Mouse (Mus musculus) thymus, adult 2 months (tissue): Measurements from ENCODE around the gene Adipor2. TPM values are rescaled to one million over a fixed set of nuclear protein-coding genes. Genes with fewer than 3 reads are reported as not detected.
A peak's percentile ranks its signal among the peaks of the same experiment; 100 is the strongest.
"Not testable (repeated sequence)": the region's sequence is repeated elsewhere in the genome, so short reads cannot be mapped to it uniquely, and the experiment has no call there.

Experiments
- DNase-seq: peaks from one replicate; pipeline ENCODE4 v3.0.0; 2021
- H3K27ac ChIP-seq: fragments of 200-500 bp; 2 replicates; pipeline ENCODE4 v1.5.1; 2012; ENCODE audit warnings: low read length, control low read depth; ENCODE audit not compliant: control insufficient read depth, insufficient read depth
- H3K27me3 ChIP-seq: fragments of 200-500 bp; 2 replicates; pipeline ENCODE4 v1.6.1; 2012; ENCODE audit warnings: mild to moderate bottlenecking, low read length, moderate library complexity, mixed read lengths; ENCODE audit not compliant: control insufficient read depth, insufficient read depth
- H3K36me3 ChIP-seq: fragments of 200-500 bp; 2 replicates; pipeline ENCODE4 v1.6.1; 2012; ENCODE audit warnings: mild to moderate bottlenecking, low read length, moderate library complexity; ENCODE audit not compliant: control insufficient read depth, insufficient read depth
- H3K4me1 ChIP-seq: fragments of 200-500 bp; replicated peaks from 2 replicates; pipeline ENCODE4 v1.6.1; 2012; ENCODE audit warnings: low read length; ENCODE audit not compliant: control insufficient read depth, insufficient read depth
- H3K4me3 ChIP-seq: fragments of 200-500 bp; 2 replicates; pipeline ENCODE4 v1.5.1; 2012; ENCODE audit warnings: mild to moderate bottlenecking, low read length, control low read depth, moderate library complexity; ENCODE audit not compliant: control insufficient read depth, insufficient read depth
- CTCF ChIP-seq: fragments of 200-500 bp; IDR thresholded peaks from 2 replicates; pipeline ENCODE4 v1.5.1; 2012; ENCODE audit warnings: mild to moderate bottlenecking, control low read depth, low read length, moderate library complexity, borderline replicate concordance; ENCODE audit not compliant: control insufficient read depth, poor library complexity, insufficient read depth; ENCODE audit errors: extremely low read depth
- POLR2A ChIP-seq: fragments of 200-500 bp; IDR thresholded peaks from 2 replicates; pipeline ENCODE4 v1.6.1; 2012; ENCODE audit warnings: mild to moderate bottlenecking, low read length, control low read depth, moderate library complexity; ENCODE audit not compliant: control insufficient read depth, poor library complexity, insufficient read depth; ENCODE audit errors: extremely low read depth
- WGBS: fragments of 180-500 bp; shearing (Covaris S2); methylation state at CpG from one replicate; pipeline ENCODE4 v1.1.7; 2018; 5-methylcytosine and 5-hydroxymethylcytosine counted together
- polyA plus RNA-seq: library from polyadenylated mRNA; depleted of rRNA; stranded (reverse); fragments of >200 nt; gene quantifications from 2 replicates; pipeline ENCODE4 v1.2.3, GENCODE M21; 2012

Gene Adipor2
- polyA plus RNA-seq, 1 experiment, result 70.7 TPM

- 6% methylated on average over 23 of the region's 23 CpGs for WGBS
- no peak overlapping the region for H3K27ac ChIP-seq
Observed at GRCm38 (mm10) chr6:119449060-119449499, 31.6 kb upstream of the Adipor2 start.

DNA sequence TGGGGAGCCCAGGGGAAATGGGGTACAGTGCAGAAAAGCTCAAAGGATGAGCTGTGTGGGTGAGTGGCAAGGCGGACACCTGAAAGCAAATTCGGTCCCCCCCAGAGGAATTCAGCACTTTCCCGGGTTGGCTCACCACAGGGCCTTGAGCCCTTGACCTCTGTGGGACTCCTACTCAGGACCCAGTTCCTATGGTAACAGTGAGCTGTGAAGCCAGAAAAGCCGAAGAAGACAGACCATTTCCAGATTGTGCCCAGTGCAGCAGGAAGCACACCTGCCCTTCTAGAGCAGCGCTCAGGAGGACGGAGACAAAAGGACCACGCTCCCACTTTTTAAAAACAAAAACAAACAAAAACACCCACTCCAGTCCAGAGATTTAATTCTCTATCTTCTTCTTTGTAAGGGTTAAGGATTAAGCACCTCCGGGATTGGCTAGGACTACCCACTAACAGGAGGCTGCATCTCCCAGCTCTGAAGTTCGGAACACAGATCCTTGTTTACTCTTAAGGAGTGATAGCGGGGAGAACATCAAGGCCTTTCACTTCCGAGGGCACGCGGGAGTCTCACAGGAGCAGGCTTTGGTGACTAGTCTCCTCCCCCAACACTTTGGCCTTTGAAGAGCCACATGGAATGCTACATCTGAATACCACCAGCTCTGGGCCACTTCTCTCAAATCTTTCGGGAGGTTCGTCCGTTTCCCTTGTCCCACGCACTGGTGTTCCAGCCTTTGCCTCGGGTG is 31.0 kb upstream of the Adipor2 start:
- H3K4me3 ChIP-seq, result peak overlapping the region; percentile 56
- no peak overlapping the region for H3K27ac ChIP-seq
- peaks cover 20% of the 10 kb centered on the region for H3K4me1 ChIP-seq
- 31% methylated on average over 18 of the region's 18 CpGs for WGBS
- H3K27me3 ChIP-seq, result no peaks in the 10 kb centered on the region; the same call in 1 of the 2 replicates
- DNase-seq, result no peak
- TF ChIP-seq POLR2A, result no peak
- H3K36me3 ChIP-seq, result no peaks in the 10 kb centered on the region

More at GRCm38 (mm10) chr6:119449060-119449499, 31.6 kb upstream of the Adipor2 start:
- TF ChIP-seq POLR2A (no peak), CTCF (peak; percentile 69; the same call in 1 of the 2 replicates)
- H3K27me3 ChIP-seq, result no peaks in the 10 kb centered on the region; the same call in 1 of the 2 replicates
- H3K36me3 ChIP-seq, result no peaks in the 10 kb centered on the region
- H3K4me3 ChIP-seq, result peak overlapping the region; percentile 56
- peaks cover 18% of the 10 kb centered on the region for H3K4me1 ChIP-seq
- DNase-seq, result peak; percentile 50

- no peaks in the 10 kb centered on the region for H3K27me3 ChIP-seq
- no peak for DNase-seq
- peaks cover 17% of the 10 kb centered on the region for H3K4me1 ChIP-seq
- H3K27ac ChIP-seq, result no peak overlapping the region
- H3K36me3 ChIP-seq, result no peaks in the 10 kb centered on the region
- TF ChIP-seq CTCF, result no peak
- no peak for TF ChIP-seq POLR2A
- WGBS, result 81% methylated on average over 11 of the region's 11 CpGs
- no peak overlapping the region for H3K4me3 ChIP-seq
Observed at GRCm38 (mm10) chr6:119445671-119446607, 28.4 kb upstream of the Adipor2 start.

DNA sequence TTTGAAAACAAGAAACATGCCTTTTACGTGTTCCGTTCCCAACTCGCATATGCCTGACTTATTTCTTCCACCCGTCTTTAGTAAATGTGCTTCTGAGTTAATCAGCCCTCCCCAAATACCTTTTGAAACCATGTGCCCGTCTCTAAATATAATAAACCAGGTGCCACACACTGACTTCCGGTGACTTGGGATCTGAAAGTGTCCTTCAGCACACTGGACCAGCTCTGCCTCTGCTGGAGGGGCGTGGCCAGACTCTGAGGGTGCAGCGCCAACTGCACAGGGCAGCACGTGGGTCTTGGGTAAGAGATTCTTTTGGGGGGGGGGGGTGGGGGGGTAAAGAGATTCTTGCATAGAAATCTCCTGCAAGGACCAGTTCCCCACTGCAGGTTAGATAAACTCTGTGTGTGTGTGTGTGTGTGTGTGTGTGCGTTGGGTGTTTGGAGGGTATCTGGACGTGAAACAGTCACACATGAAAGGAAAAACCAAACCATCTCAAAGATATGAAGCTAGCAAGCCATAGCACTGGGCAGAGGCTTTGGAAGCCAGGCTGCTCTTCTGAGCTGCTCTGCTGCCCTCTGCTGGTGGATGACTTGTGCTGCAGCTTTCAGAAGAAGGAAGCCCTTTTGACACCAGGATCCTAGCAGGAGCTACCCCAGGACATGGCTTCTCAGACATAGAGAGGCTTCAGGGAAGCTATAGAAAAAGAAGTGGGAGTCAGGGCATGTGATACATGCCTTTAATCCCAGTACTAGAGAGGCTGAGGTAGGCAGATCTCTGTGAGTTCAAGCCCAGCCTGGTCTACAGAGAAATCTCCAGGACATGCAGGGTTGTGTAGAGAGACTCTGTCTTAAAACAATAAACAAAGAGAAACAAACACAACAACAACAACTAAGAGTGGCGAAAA is 26.5 kb upstream of the Adipor2 start:
- DNase-seq, result peak; percentile 78
- Histone ChIP-seq H3K4me3 (no peak overlapping the region), H3K4me1 (peaks cover 12% of the 10 kb centered on the region), H3K36me3 (no peaks in the 10 kb centered on the region), H3K27me3 (no peaks in the 10 kb centered on the region), H3K27ac (no peak overlapping the region)
- 16% methylated on average over 12 of the region's 12 CpGs for WGBS
- TF ChIP-seq POLR2A (no peak), CTCF (peak; percentile 91)

DNA sequence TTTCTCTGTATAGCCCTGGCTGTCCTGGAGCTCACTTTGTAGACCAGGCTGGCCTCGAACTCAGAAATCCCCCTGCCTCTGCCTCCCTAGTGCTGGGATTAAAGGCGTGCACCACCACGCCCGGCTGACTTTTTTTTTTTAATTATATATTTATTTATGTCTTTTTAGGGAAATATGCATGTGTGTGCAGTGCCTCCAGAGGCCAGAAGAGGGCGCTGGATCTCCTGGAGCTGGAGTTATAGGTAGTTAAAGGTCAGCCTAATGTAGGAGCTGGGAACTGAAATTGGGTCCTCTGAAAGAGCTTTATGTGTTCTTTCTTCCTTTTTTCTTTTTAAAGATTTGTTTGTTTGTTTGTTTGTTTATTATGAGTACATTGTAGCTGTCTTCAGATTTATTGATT is 25.2 kb upstream of the Adipor2 start:
- 89% methylated on average over 5 of the region's 5 CpGs for WGBS
- not testable (repeated sequence) for H3K4me1 ChIP-seq, DNase-seq, H3K27me3 ChIP-seq, H3K27ac ChIP-seq, H3K4me3 ChIP-seq, H3K36me3 ChIP-seq

- no peak for DNase-seq
- no peak overlapping the region for H3K4me3 ChIP-seq
- H3K4me1 ChIP-seq, result no peaks in the 10 kb centered on the region
- no peaks in the 10 kb centered on the region for H3K27me3 ChIP-seq
- no peak overlapping the region for H3K27ac ChIP-seq
- H3K36me3 ChIP-seq, result no peaks in the 10 kb centered on the region
- TF ChIP-seq CTCF (no peak), POLR2A (no peak)
- 48% methylated on average over 8 of the region's 8 CpGs for WGBS
Observed at GRCm38 (mm10) chr6:119437894-119438761, 20.6 kb upstream of the Adipor2 start.
